Mouse (Mus musculus): ENCODE results near the gene Cdkal1.

Gene Cdkal1

GRCm38 (mm10) chr13:29559188-29559587, 296.3 kb downstream of the Cdkal1 start:
- DNase-seq, result no peak

- no peak for DNase-seq
Measured at GRCm38 (mm10) chr13:29555160-29555785, 300.2 kb downstream of the Cdkal1 start.

DNA sequence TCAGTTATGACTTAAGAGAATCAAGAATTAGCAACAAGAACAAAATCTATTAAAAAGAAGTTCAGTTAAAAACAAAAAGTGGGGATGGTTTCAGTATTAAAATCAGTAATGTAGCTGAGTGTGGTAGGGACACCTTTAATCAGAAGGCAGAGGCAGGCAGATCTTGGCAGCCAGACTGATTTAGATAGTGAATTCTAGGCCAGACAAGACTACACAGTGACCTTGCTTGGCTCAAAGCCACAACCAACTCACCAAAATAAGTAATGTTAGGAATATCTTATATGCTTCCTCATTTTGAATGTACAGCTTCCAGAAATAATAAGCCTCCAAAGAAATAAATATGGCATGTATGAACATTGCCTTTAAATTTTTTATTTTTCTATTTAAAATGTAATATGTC, 301.7 kb downstream of the Cdkal1 start:
- no peak for DNase-seq

DNA sequence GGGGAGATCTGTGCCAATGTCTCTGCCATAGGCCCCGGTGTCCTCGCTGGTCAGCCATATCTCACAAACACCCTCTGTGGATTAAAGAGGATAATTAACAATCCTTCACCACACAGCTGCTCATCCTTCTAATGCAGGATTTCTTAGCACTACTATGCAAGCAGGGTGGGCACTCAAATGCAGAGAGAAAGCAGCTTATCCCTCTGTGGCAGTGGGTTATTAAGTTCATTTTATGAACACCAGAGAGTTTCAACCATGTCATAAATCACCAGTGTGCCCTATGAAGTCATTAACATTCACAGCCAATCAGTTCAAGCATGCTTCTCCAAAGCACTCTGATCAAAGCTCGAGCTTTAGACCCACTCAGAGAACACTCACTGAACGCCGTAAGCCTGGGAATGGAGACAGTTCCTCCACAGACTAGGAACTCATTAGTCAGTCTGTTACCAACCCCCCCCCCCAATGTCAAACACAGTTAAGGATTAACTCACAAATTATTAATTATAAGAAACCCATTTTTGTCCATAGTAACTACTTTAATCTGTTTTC, 303.1 kb downstream of the Cdkal1 start:
- DNase-seq, result no peak

- DNase-seq, result no peak
Measured at GRCm38 (mm10) chr13:29550886-29551285, 304.6 kb downstream of the Cdkal1 start.

DNA sequence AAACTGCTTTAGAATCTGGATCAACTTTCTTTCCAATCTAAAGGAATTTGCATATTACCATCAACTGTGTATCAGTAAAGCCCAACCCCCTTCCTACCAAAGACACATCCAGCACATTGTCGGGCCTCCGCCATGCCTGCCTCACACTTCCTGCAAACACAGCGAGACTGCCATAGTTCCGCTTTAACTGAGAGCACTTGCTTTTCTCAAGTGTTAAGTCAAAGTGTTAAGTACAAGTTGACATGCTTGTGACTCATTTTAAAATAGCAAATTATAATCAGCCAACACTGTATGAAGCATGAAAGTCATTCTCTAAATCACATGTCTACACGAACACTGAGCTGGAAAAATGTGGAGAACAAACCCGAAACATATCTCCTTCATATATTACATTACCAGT, 305.3 kb downstream of the Cdkal1 start:
- no peak for DNase-seq

GRCm38 (mm10) chr13:29549761-29550160, 305.7 kb downstream of the Cdkal1 start:
- DNase-seq, result no peak

- DNase-seq, result no peak
Measured at GRCm38 (mm10) chr13:29537906-29538305, 317.6 kb downstream of the Cdkal1 start.

GRCm38 (mm10) chr13:29533586-29533985, 321.9 kb downstream of the Cdkal1 start:
- no peak for DNase-seq

DNA sequence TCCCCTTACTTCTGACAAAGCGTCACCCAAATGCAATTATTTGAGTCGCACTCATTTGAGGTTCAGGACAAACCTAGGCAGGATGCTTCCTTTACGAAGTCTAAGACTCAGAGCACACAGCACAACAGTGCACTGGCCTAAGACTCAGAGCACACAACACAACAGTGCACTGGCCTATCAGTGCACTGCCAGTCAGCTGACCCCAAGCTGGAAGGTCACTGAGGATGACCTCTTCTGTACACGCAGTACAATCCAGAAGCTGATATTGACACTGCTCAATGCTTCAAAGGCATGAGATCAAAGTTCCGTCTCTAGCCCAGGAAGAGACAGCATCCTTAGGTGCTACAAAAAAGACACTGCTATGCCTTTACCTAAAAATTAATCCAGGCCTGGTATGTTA, 327.1 kb downstream of the Cdkal1 start:
- DNase-seq, result no peak

DNA sequence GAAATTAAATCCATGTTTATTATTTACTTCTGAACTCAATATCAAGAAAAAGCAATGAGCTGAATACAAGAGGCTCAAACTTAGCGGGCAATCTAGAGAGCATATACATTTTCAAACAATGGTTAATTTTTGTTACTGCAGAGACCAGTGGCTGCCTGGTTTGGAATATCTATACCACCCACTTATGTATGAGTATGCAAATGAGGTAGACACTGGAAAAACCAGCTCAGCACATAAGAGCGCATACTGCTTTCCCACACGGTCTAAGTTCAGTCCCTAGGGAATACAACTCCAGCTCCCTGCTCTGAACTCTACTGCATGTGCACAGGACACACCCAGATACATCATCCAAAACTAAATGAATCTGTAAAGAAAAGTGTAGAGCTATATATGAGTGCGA, 334.2 kb downstream of the Cdkal1 start:
- DNase-seq, result no peak

DNA sequence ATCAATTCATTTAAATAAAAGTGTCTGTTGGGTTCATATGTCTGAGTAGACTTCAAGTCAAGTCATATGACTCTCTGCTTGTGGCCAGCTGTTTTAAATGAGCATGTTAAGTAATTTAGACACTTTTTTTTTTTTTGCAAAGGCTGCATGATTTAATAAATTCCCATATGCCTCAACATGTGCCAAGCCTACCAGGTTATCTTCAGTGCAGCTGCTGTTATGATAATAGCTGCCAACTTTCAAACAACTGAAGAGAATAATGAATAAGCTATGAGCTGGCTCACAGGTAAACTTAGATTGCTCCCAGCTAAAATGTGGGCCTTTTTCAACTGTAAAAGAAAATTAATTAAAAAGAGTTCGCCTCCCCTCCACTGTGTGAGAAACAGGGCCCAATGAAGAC, 341.4 kb downstream of the Cdkal1 start:
- no peak for DNase-seq

GRCm38 (mm10) chr13:29504861-29505568, 350.5 kb downstream of the Cdkal1 start:
- no peak for DNase-seq

DNA sequence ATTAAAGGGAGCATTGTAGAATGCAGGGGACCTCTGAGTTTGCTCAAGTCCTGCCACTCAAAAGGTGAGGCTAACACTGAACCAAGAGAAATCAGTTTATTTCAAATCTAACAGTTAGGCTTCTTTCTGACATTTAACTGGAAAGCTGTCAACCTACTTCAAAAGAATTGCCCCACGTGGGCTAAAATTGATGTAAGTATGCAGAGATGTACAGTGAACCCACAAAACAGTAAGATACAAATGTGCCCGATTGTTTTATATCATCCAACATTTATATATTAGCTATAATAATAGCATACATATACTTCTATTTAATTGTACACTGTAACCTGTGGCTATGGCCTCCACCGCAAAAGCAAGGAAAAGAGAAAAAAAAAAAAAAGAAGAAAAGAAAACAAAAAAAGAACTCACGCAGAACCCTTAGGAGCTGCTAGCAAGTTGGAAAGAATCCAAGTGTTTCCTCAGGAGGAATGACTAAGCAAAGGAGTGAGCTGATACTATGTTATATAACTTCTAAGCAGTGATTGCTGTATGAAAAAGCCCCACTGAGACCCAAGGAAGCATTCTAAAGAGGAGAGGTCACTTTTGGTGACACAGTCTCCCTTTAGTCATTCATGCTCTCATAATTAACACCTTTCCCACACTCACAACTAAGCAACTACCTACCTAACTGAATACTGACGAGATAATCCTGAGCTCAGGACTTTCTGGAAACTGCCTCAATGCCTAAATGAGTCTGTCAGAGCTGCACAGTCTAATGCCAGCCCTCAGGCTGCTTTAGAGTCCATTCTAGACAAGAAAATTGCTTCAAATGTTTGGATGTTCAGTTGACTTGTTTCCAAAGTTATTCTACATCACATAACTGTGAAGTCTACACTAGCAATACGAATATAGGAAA, 352.1 kb downstream of the Cdkal1 start:
- DNase-seq, result no peak

- no peak for DNase-seq
Measured at GRCm38 (mm10) chr13:29502481-29503146, 352.9 kb downstream of the Cdkal1 start.

GRCm38 (mm10) chr13:29501173-29501572, 354.3 kb downstream of the Cdkal1 start:
- no peak for DNase-seq

- DNase-seq, result no peak
Measured at GRCm38 (mm10) chr13:29499750-29500149, 355.7 kb downstream of the Cdkal1 start.

- no peak for DNase-seq
Measured at GRCm38 (mm10) chr13:29497286-29497685, 358.2 kb downstream of the Cdkal1 start.

DNA sequence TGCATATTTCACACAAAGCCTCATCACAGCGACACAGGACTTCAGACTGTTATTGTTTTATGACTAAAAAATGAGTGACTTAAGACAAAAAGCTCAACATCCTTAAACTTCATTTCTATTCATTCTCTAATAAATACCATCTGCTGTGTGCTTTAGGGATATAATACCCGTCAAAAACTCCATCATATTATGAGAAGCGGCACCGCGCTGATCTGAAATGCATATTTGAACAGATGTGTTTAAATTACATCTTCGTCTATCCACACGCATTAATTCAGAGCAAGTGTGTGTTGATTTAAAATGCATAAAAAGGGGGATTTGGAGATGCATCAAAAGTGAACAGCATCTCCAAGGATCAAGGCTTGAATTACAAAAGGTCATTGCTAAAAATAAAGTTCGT, 365.1 kb downstream of the Cdkal1 start:
- DNase-seq, result no peak

GRCm38 (mm10) chr13:29489476-29489875, 366.0 kb downstream of the Cdkal1 start:
- DNase-seq, result no peak

DNA sequence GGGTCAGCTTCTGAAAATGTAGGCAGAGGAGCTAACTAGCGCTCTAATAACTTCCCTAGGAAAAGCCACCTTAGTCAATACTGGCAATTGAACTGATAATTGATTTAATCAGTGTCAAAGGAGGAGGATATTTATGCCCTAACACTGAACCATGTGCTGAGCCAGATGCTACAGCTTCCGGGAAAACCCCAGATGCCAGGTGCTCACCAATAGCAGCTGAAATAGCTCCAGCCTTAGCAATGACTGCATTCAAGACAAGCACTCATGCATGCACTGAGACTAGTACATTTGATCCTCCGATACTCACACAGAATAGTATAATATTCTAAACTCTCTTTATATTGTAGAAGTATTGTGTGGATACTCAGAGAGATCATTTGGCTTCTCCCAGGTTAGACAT, 368.8 kb downstream of the Cdkal1 start:
- DNase-seq, result no peak

DNA sequence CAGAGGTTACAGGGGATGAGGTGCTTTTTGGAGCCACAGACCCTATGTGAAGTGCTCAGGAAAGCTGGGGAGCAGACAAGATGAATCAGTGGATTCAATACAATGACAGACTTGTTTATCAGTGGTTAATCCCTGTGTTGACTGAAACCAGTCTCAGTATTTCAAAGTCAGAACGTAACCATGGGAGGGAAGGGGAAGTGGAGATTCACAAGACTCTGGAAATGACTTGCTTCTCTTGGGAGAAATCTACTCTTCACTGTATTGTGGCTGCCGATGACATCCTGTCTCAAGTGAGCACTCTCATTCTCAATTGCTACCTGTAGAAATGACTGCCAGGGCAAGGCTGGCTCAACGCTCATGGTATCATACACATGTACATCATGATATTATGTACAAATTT, 371.5 kb downstream of the Cdkal1 start:
- no peak for DNase-seq
